Mouse (Mus musculus): ENCODE measurements around the gene Ddx17. TPM values are rescaled to one million over a fixed set of nuclear protein-coding genes. Genes with fewer than 3 reads are reported as not detected.

The Ddx17 gene
- total and polyA plus RNA-seq, 3 experiments = 61.0 to 294 (median 220) TPM

DNA sequence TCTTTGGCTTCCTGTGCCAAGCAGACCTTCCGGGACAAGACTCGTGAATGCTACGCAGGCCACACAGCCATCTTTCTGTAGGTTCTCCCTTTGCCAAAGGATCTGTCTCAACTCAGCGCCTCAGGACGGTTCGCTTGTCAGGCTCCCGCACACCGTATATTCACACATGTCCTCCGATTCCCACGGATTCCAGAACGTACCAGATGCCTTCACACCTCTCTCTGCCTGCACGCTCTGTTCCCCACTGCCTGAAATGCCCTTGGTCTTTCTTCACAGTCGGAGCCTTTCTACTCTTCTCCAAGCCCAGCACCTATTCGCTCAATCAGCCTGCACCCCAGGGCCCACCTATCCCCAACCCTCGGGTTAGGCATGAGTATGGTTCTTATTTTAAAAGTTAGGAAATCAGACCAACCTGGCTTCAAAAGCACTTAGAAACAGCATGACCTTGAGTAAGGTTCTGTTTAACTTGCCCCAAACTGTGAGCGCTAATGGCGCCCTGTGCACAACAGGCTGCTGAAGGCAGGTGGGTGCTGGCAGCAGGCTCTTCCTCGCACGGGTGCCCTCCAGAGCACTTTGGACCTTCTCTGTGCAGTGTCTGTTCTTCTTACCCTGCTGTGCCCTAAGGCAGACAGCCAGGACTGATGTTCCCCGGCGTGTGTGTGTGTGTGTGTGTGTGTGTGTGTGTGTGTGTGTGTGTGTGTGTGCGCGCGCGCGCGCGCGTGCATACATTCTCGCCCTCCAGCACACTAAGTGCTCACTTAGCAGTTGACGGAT lies 39.3 kb downstream of the Ddx17 start:
- no peak for ATAC-seq (ENCODE audit: extremely low read depth, insufficient number of reproducible peaks, low FRiP score, poor library complexity, severe bottlenecking)
- Histone ChIP-seq H3K9me3 (replicated peaks) (no peaks in the 10 kb centered on the region), H3K4me3 (ENCODE audit: low read depth, low read length) (no peak overlapping the region), H3K27me3 (ENCODE audit: insufficient read depth, low read length) (peaks cover 62% of the 10 kb centered on the region), H3K36me3 (replicated peaks) (no peaks in the 10 kb centered on the region), H3K4me1 (ENCODE audit: insufficient read depth, low read depth, low read length) (no peaks in the 10 kb centered on the region)
- DNase-seq (ENCODE audit: low spot score) = no peak
- no peak for TF ChIP-seq GATA2 (IDR thresholded peaks at IDR 0.05; ENCODE audit: borderline replicate concordance, low read depth, low read length)
- no peak for TF ChIP-seq POLR2AphosphoS5 (IDR thresholded peaks at IDR 0.05; ENCODE audit: insufficient replicate concordance, low read depth, low read length)
- no peak for TF ChIP-seq CTCF (IDR thresholded peaks at IDR 0.05; ENCODE audit: low read depth, low read length)
- no peak for TF ChIP-seq GATA1 (IDR thresholded peaks at IDR 0.05; ENCODE audit: borderline replicate concordance, low read length)

GRCm38 (mm10) chr15:79506460-79506859 lies 40.1 kb downstream of the Ddx17 start:
- Histone ChIP-seq H3K36me3 (replicated peaks) (no peaks in the 10 kb centered on the region), H3K4me3 (ENCODE audit: low read depth, low read length) (no peak overlapping the region), H3K27me3 (ENCODE audit: insufficient read depth, low read length) (peaks cover 54% of the 10 kb centered on the region), H3K4me1 (ENCODE audit: insufficient read depth, low read depth, low read length) (no peaks in the 10 kb centered on the region), H3K9me3 (replicated peaks) (no peaks in the 10 kb centered on the region)
- TF ChIP-seq GATA1 (IDR thresholded peaks at IDR 0.05; ENCODE audit: borderline replicate concordance, low read length) (no peak), CTCF (IDR thresholded peaks at IDR 0.05; ENCODE audit: low read depth, low read length) (no peak)
- DNase-seq (ENCODE audit: low spot score) (no peak), ATAC-seq (ENCODE audit: extremely low read depth, insufficient number of reproducible peaks, low FRiP score, poor library complexity, severe bottlenecking) (no peak)

GRCm38 (mm10) chr15:79505616-79506283 lies 40.8 kb downstream of the Ddx17 start:
- no peak for ATAC-seq (ENCODE audit: extremely low read depth, insufficient number of reproducible peaks, low FRiP score, poor library complexity, severe bottlenecking)

GRCm38 (mm10) chr15:79504707-79505452 lies 41.7 kb downstream of the Ddx17 start, which contains the start of gene Kcnj4:
TSS of gene Kcnj4 (minus strand) at chr15:79505241.
- no peaks in the 10 kb centered on the region for H3K9me3 ChIP-seq (replicated peaks)
- H3K36me3 ChIP-seq (replicated peaks) = no peaks in the 10 kb centered on the region
- H3K4me1 ChIP-seq (ENCODE audit: insufficient read depth, low read depth, low read length) = no peaks in the 10 kb centered on the region
- no peak for DNase-seq (ENCODE audit: low spot score)
- TF ChIP-seq POLR2AphosphoS5 (IDR thresholded peaks at IDR 0.05; ENCODE audit: insufficient replicate concordance, low read depth, low read length) (no peak), GATA2 (IDR thresholded peaks at IDR 0.05; ENCODE audit: borderline replicate concordance, low read depth, low read length) (no peak), TAL1 (conservative IDR thresholded peaks at IDR 0.05; ENCODE audit: low read depth, low read length) (no peak), GATA1 (IDR thresholded peaks at IDR 0.05; ENCODE audit: borderline replicate concordance, low read length) (no peak), CTCF (IDR thresholded peaks at IDR 0.05; ENCODE audit: low read depth, low read length) (no peak)
- peaks cover 40% of the 10 kb centered on the region for H3K27me3 ChIP-seq (ENCODE audit: insufficient read depth, low read length)
- no peak for ATAC-seq (ENCODE audit: extremely low read depth, insufficient number of reproducible peaks, low FRiP score, poor library complexity, severe bottlenecking)
- no peak within 1 kb of the TSS for H3K4me3 ChIP-seq (ENCODE audit: low read depth, low read length)

More at GRCm38 (mm10) chr15:79505616-79506283, 40.8 kb downstream of the Ddx17 start:
- Histone ChIP-seq H3K4me1 (ENCODE audit: insufficient read depth, low read depth, low read length) (no peaks in the 10 kb centered on the region), H3K4me3 (ENCODE audit: low read depth, low read length) (no peak overlapping the region), H3K9me3 (replicated peaks) (no peaks in the 10 kb centered on the region), H3K27me3 (ENCODE audit: insufficient read depth, low read length) (peaks cover 48% of the 10 kb centered on the region), H3K36me3 (replicated peaks) (no peaks in the 10 kb centered on the region)
- no peak for DNase-seq (ENCODE audit: low spot score)
- TF ChIP-seq GATA1 (IDR thresholded peaks at IDR 0.05; ENCODE audit: borderline replicate concordance, low read length) (no peak), CTCF (IDR thresholded peaks at IDR 0.05; ENCODE audit: low read depth, low read length) (no peak), POLR2AphosphoS5 (IDR thresholded peaks at IDR 0.05; ENCODE audit: insufficient replicate concordance, low read depth, low read length) (no peak), GATA2 (IDR thresholded peaks at IDR 0.05; ENCODE audit: borderline replicate concordance, low read depth, low read length) (no peak), TAL1 (conservative IDR thresholded peaks at IDR 0.05; ENCODE audit: low read depth, low read length) (no peak)

DNA sequence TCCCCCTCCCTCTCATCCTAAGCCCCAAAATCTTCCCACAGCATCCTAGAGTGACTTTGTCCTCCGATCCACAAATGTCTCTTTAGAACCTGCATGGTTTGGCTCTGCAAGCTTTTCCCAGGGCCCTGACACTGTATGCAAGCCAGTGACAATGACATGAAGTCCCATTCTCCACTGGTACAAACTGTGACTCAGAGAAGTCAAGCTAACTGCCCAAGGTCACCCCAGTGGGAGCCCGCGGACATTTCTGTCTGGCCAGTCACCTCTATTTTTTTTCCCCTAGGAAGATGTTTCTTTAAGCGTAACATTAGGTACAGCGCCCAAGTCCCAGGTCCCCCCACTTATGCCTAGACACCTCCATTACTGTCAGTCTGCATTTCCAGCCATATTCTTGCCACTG lies 43.1 kb downstream of the Ddx17 start:
- H3K4me3 ChIP-seq (ENCODE audit: low read depth, low read length) = no peak overlapping the region
- H3K9me3 ChIP-seq (replicated peaks) = no peaks in the 10 kb centered on the region
- no peak for TF ChIP-seq GATA1 (IDR thresholded peaks at IDR 0.05; ENCODE audit: borderline replicate concordance, low read length)
- no peak for TF ChIP-seq POLR2AphosphoS5 (IDR thresholded peaks at IDR 0.05; ENCODE audit: insufficient replicate concordance, low read depth, low read length)
- TF ChIP-seq GATA2 (IDR thresholded peaks at IDR 0.05; ENCODE audit: borderline replicate concordance, low read depth, low read length) = no peak
- no peak for TF ChIP-seq CTCF (IDR thresholded peaks at IDR 0.05; ENCODE audit: low read depth, low read length)
- no peak for TF ChIP-seq TAL1 (conservative IDR thresholded peaks at IDR 0.05; ENCODE audit: low read depth, low read length)
- H3K27me3 ChIP-seq (ENCODE audit: insufficient read depth, low read length) = peaks cover 40% of the 10 kb centered on the region
- no peaks in the 10 kb centered on the region for H3K4me1 ChIP-seq (ENCODE audit: insufficient read depth, low read depth, low read length)
- DNase-seq (ENCODE audit: low spot score) (no peak), ATAC-seq (ENCODE audit: extremely low read depth, insufficient number of reproducible peaks, low FRiP score, poor library complexity, severe bottlenecking) (no peak)
- no peaks in the 10 kb centered on the region for H3K36me3 ChIP-seq (replicated peaks)

DNA sequence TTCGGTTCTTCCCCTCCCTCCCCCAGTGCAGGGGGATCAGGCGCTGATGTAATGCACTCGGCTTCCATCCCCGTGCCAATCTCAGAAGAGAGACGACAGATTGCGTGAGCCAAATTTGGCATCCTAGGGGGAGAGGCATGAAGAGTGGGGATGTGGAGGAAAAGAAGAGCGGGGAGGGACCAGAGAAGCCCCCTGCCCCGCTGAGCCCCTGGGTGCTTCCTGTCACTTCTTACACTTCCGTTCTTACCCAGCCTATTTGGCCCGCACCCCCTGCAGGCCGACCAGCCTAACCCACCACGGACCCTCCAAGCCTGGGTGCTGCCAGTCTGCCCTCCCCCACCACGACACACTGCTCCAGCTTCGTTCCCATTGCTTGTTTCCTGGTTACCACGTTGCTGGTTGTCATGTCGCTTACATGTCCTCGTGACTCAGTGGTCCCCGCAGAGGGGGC lies 43.6 kb downstream of the Ddx17 start:
- ATAC-seq (ENCODE audit: extremely low read depth, insufficient number of reproducible peaks, low FRiP score, poor library complexity, severe bottlenecking) (no peak), DNase-seq (ENCODE audit: low spot score) (no peak)
- Histone ChIP-seq H3K27me3 (ENCODE audit: insufficient read depth, low read length) (peaks cover 40% of the 10 kb centered on the region), H3K36me3 (replicated peaks) (no peaks in the 10 kb centered on the region), H3K9me3 (replicated peaks) (no peaks in the 10 kb centered on the region), H3K4me3 (ENCODE audit: low read depth, low read length) (no peak overlapping the region), H3K4me1 (ENCODE audit: insufficient read depth, low read depth, low read length) (no peaks in the 10 kb centered on the region)
- TF ChIP-seq GATA1 (IDR thresholded peaks at IDR 0.05; ENCODE audit: borderline replicate concordance, low read length) (no peak), CTCF (IDR thresholded peaks at IDR 0.05; ENCODE audit: low read depth, low read length) (no peak), GATA2 (IDR thresholded peaks at IDR 0.05; ENCODE audit: borderline replicate concordance, low read depth, low read length) (no peak), TAL1 (conservative IDR thresholded peaks at IDR 0.05; ENCODE audit: low read depth, low read length) (no peak), POLR2AphosphoS5 (IDR thresholded peaks at IDR 0.05; ENCODE audit: insufficient replicate concordance, low read depth, low read length) (no peak)

Data from G1E (cell line).